8 mouse cellular contexts compared by ENCODE assay signal in genomic region chr2:30801067-30801852, GRCm38 (mm10). TPM values are rescaled to one million over a fixed set of nuclear protein-coding genes. Genes with fewer than 3 reads are reported as not detected.
DNase-seq lines count a peak whose midpoint lies in the region; ATAC-seq and TF ChIP-seq lines count a peak whose summit lies in the region.

No protein-coding gene starts in this region.

- no peak overlapping the region for H3K27ac ChIP-seq in forebrain, embryonic 11.5 days (ENCODE audit: low read depth, low read length)
- no peak overlapping the region for H3K27ac ChIP-seq in hindbrain, embryonic 16.5 days (ENCODE audit: low read depth, low read length)
- no peak overlapping the region for H3K27ac ChIP-seq in liver, postnatal 0 days (ENCODE audit: low read depth)

- no peaks in the 10 kb centered on the region for H3K36me3 ChIP-seq in forebrain, embryonic 11.5 days (ENCODE audit: control insufficient read depth, insufficient read depth, low read length)
- H3K36me3 ChIP-seq in hindbrain, embryonic 16.5 days (ENCODE audit: control insufficient read depth, insufficient read depth, low read length), result no peaks in the 10 kb centered on the region
- no peaks in the 10 kb centered on the region for H3K36me3 ChIP-seq in liver, postnatal 0 days (replicated peaks; ENCODE audit: insufficient read depth, low read length)

- peak overlapping the region; percentile 57 for H3K9ac ChIP-seq in forebrain, embryonic 11.5 days (ENCODE audit: low read length)
- H3K9ac ChIP-seq in hindbrain, embryonic 16.5 days (ENCODE audit: low read depth, low read length), result peak overlapping the region; percentile 58
- H3K9ac ChIP-seq in liver, postnatal 0 days (replicated peaks), result peak overlapping the region; percentile 12; the same call in 1 of the 2 replicates

- peaks cover 13% of the 10 kb centered on the region; the same call in 1 of the 2 replicates for H3K4me1 ChIP-seq in forebrain, embryonic 11.5 days (replicated peaks; ENCODE audit: control insufficient read depth, insufficient read depth, low read length)
- H3K4me1 ChIP-seq in hindbrain, embryonic 16.5 days (ENCODE audit: control insufficient read depth, insufficient read depth, low read depth, low read length), result peaks cover 20% of the 10 kb centered on the region
- peaks cover 16% of the 10 kb centered on the region for H3K4me1 ChIP-seq in liver, postnatal 0 days (ENCODE audit: insufficient read depth)

- peak; percentile 53 for ATAC-seq in forebrain, embryonic 11.5 days (replicated peaks; ENCODE audit: low FRiP score)
- ATAC-seq in hindbrain, embryonic 16.5 days, result 0 out of 2 replicates have a peak, but pooled peaks have one; percentile 53
- ATAC-seq in liver, postnatal 0 days, result peak; percentile 57

- no peak for TF ChIP-seq CTCF in liver, postnatal 0 days (IDR thresholded peaks at IDR 0.05; ENCODE audit: low read depth)

- H3K4me2 ChIP-seq in forebrain, embryonic 11.5 days (ENCODE audit: low read depth, low read length, severe bottlenecking), result peak overlapping the region; percentile 88
- peak overlapping the region; percentile 66 for H3K4me2 ChIP-seq in hindbrain, embryonic 16.5 days (ENCODE audit: low read length)
- peak overlapping the region; percentile 64 for H3K4me2 ChIP-seq in liver, postnatal 0 days (ENCODE audit: low read depth, low read length)

- no peaks in the 10 kb centered on the region for H3K9me3 ChIP-seq in forebrain, embryonic 11.5 days (ENCODE audit: control insufficient read depth, low read length)
- H3K9me3 ChIP-seq in hindbrain, embryonic 16.5 days (ENCODE audit: control insufficient read depth, low read length), result no peaks in the 10 kb centered on the region
- H3K9me3 ChIP-seq in liver, postnatal 0 days (ENCODE audit: low read length), result no peaks in the 10 kb centered on the region

- TF ChIP-seq EP300 in liver, postnatal 0 days (IDR thresholded peaks at IDR 0.05; ENCODE audit: low read depth), result no peak

- H3K4me3 ChIP-seq in forebrain, embryonic 11.5 days (ENCODE audit: low read depth, low read length), result peak overlapping the region; percentile 36
- peak overlapping the region; percentile 41 for H3K4me3 ChIP-seq in hindbrain, embryonic 16.5 days (ENCODE audit: low read length)
- H3K4me3 ChIP-seq in liver, postnatal 0 days (ENCODE audit: low read depth, low read length), result peak overlapping the region; percentile 43

- under 1% methylated on average over 71 of the region's 77 CpGs for WGBS in forebrain, embryonic 11.5 days
- under 1% methylated on average over 70 of the region's 77 CpGs for WGBS in hindbrain, embryonic 16.5 days
- under 1% methylated on average over 71 of the region's 77 CpGs for WGBS in liver, postnatal 0 days (ENCODE audit: insufficient replicate concordance)

- peaks cover 17% of the 10 kb centered on the region for H3K27me3 ChIP-seq in forebrain, embryonic 11.5 days (ENCODE audit: control insufficient read depth, insufficient read depth, low read length)
- H3K27me3 ChIP-seq in hindbrain, embryonic 16.5 days (replicated peaks; ENCODE audit: control insufficient read depth, insufficient read depth, low read length), result no peaks in the 10 kb centered on the region; the same call in 1 of the 2 replicates
- H3K27me3 ChIP-seq in liver, postnatal 0 days (ENCODE audit: insufficient read depth, low read length), result peaks cover 47% of the 10 kb centered on the region

- peak; percentile 94 for DNase-seq in heart, adult 11 months
- no peak for DNase-seq in heart, adult 8-10 months (ENCODE audit: low spot score)
- DNase-seq in Muller cell, postnatal 12 days (ENCODE audit: inconsistent ontology term), result peak; percentile 45
- DNase-seq in forebrain, embryonic 11.5 days (ENCODE audit: low spot score), result peak; percentile 75
- DNase-seq in liver, postnatal 0 days, result no peak
- peak; percentile 67 for DNase-seq in retina, postnatal 1 day
- no peak for DNase-seq in right cerebral cortex, postnatal 10 days (ENCODE audit: low spot score in 2 of 2)

RNA-seq across cellular contexts. Expression of gene 1700001O22Rik, which starts 2.2 kb away (rescaled TPM):
- total RNA-seq in heart, adult 8-10 months (2022), result 1 to 10 TPM in 1 of 4 experiments, under 1 TPM in 3; 0.24 to 1.2 (median 0.55) TPM
- 4.2 and 4.6 TPM in 2 replicates for polyA plus RNA-seq in forebrain, embryonic 11.5 days (2014; fragmentation: Nextera tagmentation; extraction: Ambion mirVana)
- polyA plus RNA-seq in hindbrain, embryonic 16.5 days (2015; fragmentation: Nextera tagmentation; extraction: Ambion mirVana), result 1.4 and 1.5 TPM in 2 replicates
- polyA plus RNA-seq in liver, postnatal 0 days (2015; fragmentation: Nextera tagmentation; extraction: Ambion mirVana), result not detected in 2 replicates

RNA-seq across cellular contexts. Expression of gene Ntmt1, which starts 6.4 kb away (rescaled TPM):
- 10 to 100 TPM; 23.8 to 27.7 (median 25.3) TPM for total RNA-seq in heart, adult 8-10 months (2022)
- 102 and 118 TPM in 2 replicates for polyA plus RNA-seq in forebrain, embryonic 11.5 days (2014; fragmentation: Nextera tagmentation; extraction: Ambion mirVana)
- 99.3 and 108 TPM in 2 replicates for polyA plus RNA-seq in hindbrain, embryonic 16.5 days (2015; fragmentation: Nextera tagmentation; extraction: Ambion mirVana)
- polyA plus RNA-seq in liver, postnatal 0 days (2015; fragmentation: Nextera tagmentation; extraction: Ambion mirVana), result 27.8 and 30.2 TPM in 2 replicates

RNA-seq across cellular contexts. Expression of gene Asb6, which starts 28.9 kb away (rescaled TPM):
- 10 to 100 TPM in 1 of 4 experiments, 1 to 10 TPM in 3; 8.4 to 11.3 (median 8.7) TPM for total RNA-seq in heart, adult 8-10 months (2022)
- polyA plus RNA-seq in forebrain, embryonic 11.5 days (2014; fragmentation: Nextera tagmentation; extraction: Ambion mirVana), result 41.9 and 42.5 TPM in 2 replicates
- polyA plus RNA-seq in hindbrain, embryonic 16.5 days (2015; fragmentation: Nextera tagmentation; extraction: Ambion mirVana), result 44.9 and 47.2 TPM in 2 replicates
- 16.7 and 16.9 TPM in 2 replicates for polyA plus RNA-seq in liver, postnatal 0 days (2015; fragmentation: Nextera tagmentation; extraction: Ambion mirVana)

RNA-seq across cellular contexts. Expression of gene Prrx2, which starts 33.5 kb away (rescaled TPM):
- total RNA-seq in heart, adult 8-10 months (2022), result under 1 TPM; 0.28 to 1.00 (median 0.73) TPM
- polyA plus RNA-seq in forebrain, embryonic 11.5 days (2014; fragmentation: Nextera tagmentation; extraction: Ambion mirVana), result 30.8 and 33.6 TPM in 2 replicates
- polyA plus RNA-seq in hindbrain, embryonic 16.5 days (2015; fragmentation: Nextera tagmentation; extraction: Ambion mirVana), result 2.3 and 2.5 TPM in 2 replicates
- polyA plus RNA-seq in liver, postnatal 0 days (2015; fragmentation: Nextera tagmentation; extraction: Ambion mirVana), result 0.07 and 0.17 TPM in 2 replicates

Comparison
In these comparisons a context has a peak if more than half of its experiments do, and no peak if none do; other contexts are left out.
1. DNase-seq: peak in heart, adult 11 months (single experiment), Muller cell, postnatal 12 days (single experiment), forebrain, embryonic 11.5 days (single experiment) and retina, postnatal 1 day (single experiment); none in heart, adult 8-10 months (single experiment), liver, postnatal 0 days (single experiment) and right cerebral cortex, postnatal 10 days (0 of 2).
2. Peak in every context shown above with its lines, with median percentiles within 50 percentile points of each other: ATAC-seq, H3K4me2 ChIP-seq, H3K4me3 ChIP-seq and H3K9ac ChIP-seq.